Mouse (Mus musculus) liver, postnatal 0 days (tissue): ENCODE measurements around the gene Ccdc190. TPM values are rescaled to one million over a fixed set of nuclear protein-coding genes. Genes with fewer than 3 reads are reported as not detected.
A peak's percentile ranks its signal among the peaks of the same experiment; 100 is the strongest.

ENCODE experiments used
- ATAC-seq: fragments of 200-750 bp; cut with Nextera tagmentation; 2 replicates; pipeline ENCODE4 v1.8.0; 2017; ENCODE audit warnings: mild to moderate bottlenecking, moderate library complexity
- DNase-seq: peaks from one replicate; pipeline ENCODE4 v3.0.0-alpha.2; 2016
- H3K27ac ChIP-seq: fragments of 300-500 bp; sonication (generic); 2 replicates; pipeline ENCODE4 v1.5.1; 2014; ENCODE audit warnings: antibody characterized with exemption, moderate library complexity, mild to moderate bottlenecking, low read depth
- H3K27me3 ChIP-seq: fragments of 300-500 bp; sonication (generic); 2 replicates; pipeline ENCODE4 v1.6.1; 2014; ENCODE audit warnings: low read length, control low read depth, mixed read lengths; ENCODE audit not compliant: insufficient read depth
- H3K36me3 ChIP-seq: fragments of 300-500 bp; sonication (generic); replicated peaks from 2 replicates; pipeline ENCODE4 v1.6.1; 2014; ENCODE audit warnings: mild to moderate bottlenecking, control low read depth, low read length, moderate library complexity, mixed read lengths; ENCODE audit not compliant: insufficient read depth
- H3K4me1 ChIP-seq: fragments of 300-500 bp; sonication (generic); 2 replicates; pipeline ENCODE4 v1.6.1; 2014; ENCODE audit warnings: antibody characterized with exemption, mild to moderate bottlenecking, control low read depth; ENCODE audit not compliant: insufficient read depth
- H3K4me2 ChIP-seq: fragments of 300-500 bp; sonication (generic); 2 replicates; pipeline ENCODE4 v1.6.1; 2014; ENCODE audit warnings: low read depth, mild to moderate bottlenecking, low read length, moderate library complexity, mixed read lengths
- H3K4me3 ChIP-seq: fragments of 300-500 bp; sonication (generic); 2 replicates; pipeline ENCODE4 v1.5.1; 2014; ENCODE audit warnings: low read depth, low read length
- H3K9ac ChIP-seq: fragments of 300-500 bp; sonication (generic); replicated peaks from 2 replicates; pipeline ENCODE4 v1.6.1; 2014; ENCODE audit warnings: mild to moderate bottlenecking, moderate library complexity
- H3K9me3 ChIP-seq: fragments of 300-500 bp; sonication (generic); 2 replicates; pipeline ENCODE4 v1.6.1; 2016; ENCODE audit warnings: mild to moderate bottlenecking, control low read depth, low read length, mixed read lengths
- CTCF ChIP-seq: sonication (generic); IDR thresholded peaks from 2 replicates; pipeline ENCODE4 v1.5.1; 2016; ENCODE audit warnings: antibody characterized with exemption, low read depth
- EP300 ChIP-seq: IDR thresholded peaks from 2 replicates; pipeline ENCODE4 v1.6.1; 2016; ENCODE audit warnings: antibody characterized with exemption, low read depth, mild to moderate bottlenecking
- WGBS: fragments of 180-500 bp; shearing (Covaris S2); extraction: QIAGEN DNeasy Blood & Tissue Kit; methylation state at CpG from one replicate; pipeline ENCODE4 v1.1.7; 2014; ENCODE audit not compliant: insufficient replicate concordance; 5-methylcytosine and 5-hydroxymethylcytosine counted together
- polyA plus RNA-seq: library from polyadenylated mRNA; unstranded; fragments of >200 nt; fragmentation: Nextera tagmentation; extraction: Ambion mirVana; gene quantifications from 2 replicates; pipeline ENCODE4 v1.2.1, GENCODE M21; 2015

Gene Ccdc190
- polyA plus RNA-seq, 1 experiment from 2014 or later, result not detected

GRCm38 (mm10) chr1:169952636-169953035, 24.2 kb downstream of the Ccdc190 start:
- H3K4me1 ChIP-seq, result no peaks in the 10 kb centered on the region
- WGBS, result 85% methylated on average over 10 of the region's 10 CpGs
- TF ChIP-seq EP300, result no peak
- TF ChIP-seq CTCF, result no peak
- DNase-seq (no peak), ATAC-seq (no peak)
- H3K4me2 ChIP-seq, result no peak overlapping the region
- H3K27me3 ChIP-seq, result no peaks in the 10 kb centered on the region
- H3K9ac ChIP-seq, result no peak overlapping the region
- no peak overlapping the region for H3K4me3 ChIP-seq
- H3K9me3 ChIP-seq, result no peaks in the 10 kb centered on the region
- H3K27ac ChIP-seq, result no peak overlapping the region
- H3K36me3 ChIP-seq, result peaks cover 28% of the 10 kb centered on the region

- H3K36me3 ChIP-seq, result peaks cover 31% of the 10 kb centered on the region
- no peak overlapping the region for H3K4me2 ChIP-seq
- H3K4me3 ChIP-seq, result no peak overlapping the region
- no peaks in the 10 kb centered on the region for H3K4me1 ChIP-seq
- no peaks in the 10 kb centered on the region for H3K9me3 ChIP-seq
- no peaks in the 10 kb centered on the region for H3K27me3 ChIP-seq
- ATAC-seq (no peak), DNase-seq (no peak)
- WGBS, result 92% methylated on average over 10 of the region's 10 CpGs
- no peak for TF ChIP-seq EP300
- TF ChIP-seq CTCF, result no peak
- H3K27ac ChIP-seq, result no peak overlapping the region
- no peak overlapping the region for H3K9ac ChIP-seq
These were observed 24.7 kb downstream of the Ccdc190 start for GRCm38 (mm10) chr1:169953106-169953505.

GRCm38 (mm10) chr1:169968792-169969515, 40.5 kb downstream of the Ccdc190 start, which contains the start of gene Hsd17b7:
Hsd17b7 (minus strand) TSS chr1:169969241.
- TF ChIP-seq CTCF (no peak), EP300 (peak; percentile 76; the same call in 1 of the 2 replicates)
- peak within 1 kb of the TSS; percentile 63 for H3K9ac ChIP-seq
- H3K27ac ChIP-seq, result peak within 1 kb of the TSS; percentile 93
- peaks cover 8% of the 10 kb centered on the region for H3K36me3 ChIP-seq
- H3K27me3 ChIP-seq, result no peaks in the 10 kb centered on the region
- peak within 1 kb of the TSS; percentile 92 for H3K4me2 ChIP-seq
- WGBS, result under 1% methylated on average over 48 of the region's 48 CpGs
- DNase-seq (peak; percentile 99), ATAC-seq (peak; percentile 100)
- H3K9me3 ChIP-seq, result no peaks in the 10 kb centered on the region
- peak within 1 kb of the TSS; percentile 68 for H3K4me3 ChIP-seq
- H3K4me1 ChIP-seq, result peaks cover 16% of the 10 kb centered on the region

GRCm38 (mm10) chr1:169969516-169969886, 41.1 kb downstream of the Ccdc190 start:
- ATAC-seq, result peak; percentile 14
- peak overlapping the region; percentile 61 for H3K27ac ChIP-seq
- 1% methylated on average over 9 of the region's 9 CpGs for WGBS

GRCm38 (mm10) chr1:169970936-169971335, 42.5 kb downstream of the Ccdc190 start:
- Histone ChIP-seq H3K27me3 (no peaks in the 10 kb centered on the region), H3K4me1 (peaks cover 16% of the 10 kb centered on the region), H3K9ac (no peak overlapping the region), H3K9me3 (no peaks in the 10 kb centered on the region), H3K4me2 (no peak overlapping the region), H3K36me3 (no peaks in the 10 kb centered on the region), H3K4me3 (no peak overlapping the region), H3K27ac (no peak overlapping the region)
- 85% methylated on average over 4 of the region's 4 CpGs for WGBS
- DNase-seq, result no peak
- no peak for ATAC-seq
- TF ChIP-seq CTCF (no peak), EP300 (no peak)

More at GRCm38 (mm10) chr1:169969516-169969886, 41.1 kb downstream of the Ccdc190 start:
- peak overlapping the region; percentile 59 for H3K9ac ChIP-seq
- H3K36me3 ChIP-seq, result peaks cover 5% of the 10 kb centered on the region
- no peaks in the 10 kb centered on the region for H3K27me3 ChIP-seq
- peak overlapping the region; percentile 68 for H3K4me3 ChIP-seq
- no peak for DNase-seq
- H3K4me2 ChIP-seq, result peak overlapping the region; percentile 92
- peaks cover 16% of the 10 kb centered on the region for H3K4me1 ChIP-seq
- H3K9me3 ChIP-seq, result no peaks in the 10 kb centered on the region
- TF ChIP-seq CTCF, result no peak
- TF ChIP-seq EP300, result no peak

GRCm38 (mm10) chr1:169971998-169972397, 43.5 kb downstream of the Ccdc190 start:
- Histone ChIP-seq H3K9me3 (no peaks in the 10 kb centered on the region), H3K27me3 (no peaks in the 10 kb centered on the region), H3K4me2 (no peak overlapping the region), H3K9ac (no peak overlapping the region), H3K36me3 (no peaks in the 10 kb centered on the region), H3K4me3 (no peak overlapping the region), H3K4me1 (peaks cover 16% of the 10 kb centered on the region), H3K27ac (no peak overlapping the region)
- DNase-seq (no peak), ATAC-seq (no peak)
- no peak for TF ChIP-seq EP300
- no peak for TF ChIP-seq CTCF
- WGBS, result 62% methylated on average over 2 of the region's 2 CpGs
